Mouse (Mus musculus) ES-E14 (cell line): ENCODE results near the gene Glt8d2.

Experiments used
- CHD2 ChIP-seq: IDR thresholded peaks from 2 replicates; pipeline ENCODE4 v1.6.1; 2014; ENCODE audit warnings: mild to moderate bottlenecking, low read depth, low read length, inconsistent platforms
- HCFC1 ChIP-seq: IDR thresholded peaks from 2 replicates; pipeline ENCODE4 v1.6.1; 2012; ENCODE audit warnings: low read length, inconsistent platforms, borderline replicate concordance; ENCODE audit not compliant: insufficient read depth
- ZC3H11A ChIP-seq: IDR thresholded peaks from 2 replicates; pipeline ENCODE4 v1.6.1; 2012; ENCODE audit warnings: low read depth, mild to moderate bottlenecking, inconsistent platforms, low read length, borderline replicate concordance

GRCm38 (mm10) chr10:82695956-82696355 is 5.5 kb upstream of the Glt8d2 start, which contains the start of gene Hcfc2:
- no peak for TF ChIP-seq ZC3H11A
- TF ChIP-seq HCFC1 = no peak
- TF ChIP-seq CHD2 = no peak
